In the genomic region with DNA sequence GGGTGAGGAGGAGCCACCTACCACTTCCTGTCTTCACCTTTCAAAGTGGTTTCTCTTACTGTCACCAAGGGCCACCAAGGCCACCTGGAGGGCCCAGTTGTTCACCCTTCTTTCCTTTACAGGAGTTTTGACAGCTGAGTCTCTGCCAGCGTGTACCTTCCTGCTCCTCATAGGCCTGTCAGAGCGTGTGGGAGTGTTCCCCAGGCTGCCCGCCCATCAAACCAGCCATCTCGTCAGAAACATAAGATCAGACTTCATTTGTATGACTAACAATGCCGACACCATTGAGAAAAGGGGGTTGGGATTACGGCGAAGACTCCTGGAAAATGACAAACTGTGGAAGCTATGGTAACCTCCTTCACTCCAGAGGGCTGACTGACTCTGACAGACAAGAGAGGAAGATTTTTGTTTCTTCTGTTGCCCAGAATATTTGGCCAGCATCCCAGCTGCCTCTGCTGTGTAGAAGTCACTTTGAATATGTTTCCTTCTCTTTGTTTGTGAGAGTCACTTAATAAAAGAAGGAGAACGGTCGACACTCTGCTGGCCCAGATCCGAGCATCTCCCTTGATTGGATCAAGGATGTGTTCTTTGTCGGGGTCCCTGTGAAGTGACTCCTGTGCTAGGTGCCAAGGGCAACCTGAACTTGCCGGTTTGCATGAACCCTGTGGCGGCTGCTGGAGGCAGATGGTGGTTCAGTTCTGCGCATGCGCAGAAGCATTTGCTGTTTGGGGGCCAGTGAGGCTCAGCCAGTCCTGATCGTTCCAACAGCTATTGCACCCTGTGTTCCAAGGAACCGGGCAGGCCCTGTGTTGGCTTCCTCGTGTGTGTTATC, we compare ENCODE assay signal across 7 mouse cellular contexts. TPM values are rescaled to one million over a fixed set of nuclear protein-coding genes. Genes with fewer than 3 reads are reported as not detected.
DNase-seq lines count a peak whose midpoint lies in the region; ATAC-seq lines count a peak whose summit lies in the region.

No protein-coding gene starts in this region.

- H3K27me3 ChIP-seq in hindbrain, embryonic 15.5 days = no peaks in the 10 kb centered on the region

- no peak overlapping the region for H3K4me3 ChIP-seq in hindbrain, embryonic 15.5 days

- H3K9me3 ChIP-seq in hindbrain, embryonic 15.5 days = no peaks in the 10 kb centered on the region

- peak; percentile 14 for DNase-seq in adrenal gland, adult 8-10 months
- peak; percentile 81 for DNase-seq in brain, adult 2 months (ENCODE audit: low read depth, low spot score)
- peak; percentile 8 for DNase-seq in lung, postnatal 36 days
- DNase-seq in embryo, embryonic 10.5 days (ENCODE audit: low spot score) = no peak
- DNase-seq in urinary bladder, postnatal 10 days (ENCODE audit: low spot score) = no peak
- no peak for DNase-seq in heart, adult 9 months (ENCODE audit: low spot score in 2 of 2)

- H3K9ac ChIP-seq in hindbrain, embryonic 15.5 days = 0 out of 2 replicates have a peak overlapping the region, but pooled peaks have one; percentile 1

- peak overlapping the region; percentile 21; the same call in 1 of the 2 replicates for H3K4me2 ChIP-seq in hindbrain, embryonic 15.5 days

- WGBS in hindbrain, embryonic 15.5 days = 40% methylated on average over 18 of the region's 18 CpGs

- no peaks in the 10 kb centered on the region for H3K36me3 ChIP-seq in hindbrain, embryonic 15.5 days

- H3K4me1 ChIP-seq in hindbrain, embryonic 15.5 days (replicated peaks) = peaks cover 28% of the 10 kb centered on the region

- peak; percentile 67 for ATAC-seq in hindbrain, embryonic 15.5 days (ENCODE audit: low FRiP score, low read depth)

- H3K27ac ChIP-seq in hindbrain, embryonic 15.5 days (replicated peaks) = peak overlapping the region; percentile 78

RNA-seq across cellular contexts. Expression of gene Klhdc7a, which starts 34.6 kb away (rescaled TPM):
- 10 to 100 TPM in 1 of 4 experiments, 1 to 10 TPM in 3; 4.5 to 19.9 (median 7.5) TPM for total RNA-seq in adrenal gland, adult 8-10 months (2022)
- 0.56 and 0.73 TPM in 2 replicates for polyA plus RNA-seq in hindbrain, embryonic 15.5 days (2015; fragmentation: Nextera tagmentation; extraction: Ambion mirVana)

Comparison
In these comparisons a context has a peak if more than half of its experiments do, and no peak if none do; other contexts are left out.
1. DNase-seq: peak in adrenal gland, adult 8-10 months (single experiment), brain, adult 2 months (single experiment) and lung, postnatal 36 days (single experiment); none in embryo, embryonic 10.5 days (single experiment), urinary bladder, postnatal 10 days (single experiment) and heart, adult 9 months (0 of 2).